Mouse (Mus musculus) limb, embryonic 13.5 days (tissue): ENCODE results near the gene Mical2. TPM values are rescaled to one million over a fixed set of nuclear protein-coding genes. Genes with fewer than 3 reads are reported as not detected.
A peak's percentile ranks its signal among the peaks of the same experiment; 100 is the strongest.

ENCODE experiments used
- ATAC-seq: fragments of 200-750 bp; cut with Nextera tagmentation; 2 replicates; pipeline ENCODE4 v1.8.0; 2017; ENCODE audit warnings: low read depth, moderate number of reproducible peaks, moderate TSS enrichment; ENCODE audit not compliant: low FRiP score
- H3K27ac ChIP-seq: fragments of 300-500 bp; sonication (generic); 2 replicates; pipeline ENCODE4 v1.5.1; 2015; ENCODE audit warnings: inconsistent platforms, mild to moderate bottlenecking, moderate library complexity
- H3K27me3 ChIP-seq: fragments of 300-500 bp; sonication (generic); 2 replicates; pipeline ENCODE4 v1.6.1; 2015; ENCODE audit warnings: mild to moderate bottlenecking, inconsistent platforms
- H3K36me3 ChIP-seq: fragments of 300-500 bp; sonication (generic); 2 replicates; pipeline ENCODE4 v1.6.1; 2015; ENCODE audit warnings: inconsistent platforms, mild to moderate bottlenecking, moderate library complexity
- H3K4me1 ChIP-seq: fragments of 300-500 bp; sonication (generic); 2 replicates; pipeline ENCODE4 v1.6.1; 2015; ENCODE audit warnings: inconsistent platforms
- H3K4me2 ChIP-seq: fragments of 300-500 bp; sonication (generic); replicated peaks from 2 replicates; pipeline ENCODE4 v1.6.1; 2015; ENCODE audit warnings: inconsistent platforms, mild to moderate bottlenecking, moderate library complexity
- H3K4me3 ChIP-seq: fragments of 300-500 bp; sonication (generic); 2 replicates; pipeline ENCODE4 v1.5.1; 2015; ENCODE audit warnings: moderate library complexity, mild to moderate bottlenecking, inconsistent platforms
- H3K9ac ChIP-seq: fragments of 300-500 bp; sonication (generic); 2 replicates; pipeline ENCODE4 v1.6.1; 2015; ENCODE audit warnings: mild to moderate bottlenecking, inconsistent platforms
- H3K9me3 ChIP-seq: fragments of 300-500 bp; sonication (generic); 2 replicates; pipeline ENCODE4 v1.6.1; 2016; ENCODE audit warnings: inconsistent platforms
- WGBS: fragments of 180-500 bp; shearing (Covaris S2); methylation state at CpG from one replicate; pipeline ENCODE4 v1.1.7; 2015; 5-methylcytosine and 5-hydroxymethylcytosine counted together
- polyA plus RNA-seq: library from polyadenylated mRNA; unstranded; fragments of >200 nt; fragmentation: Nextera tagmentation; extraction: Ambion mirVana; gene quantifications from 2 replicates; pipeline ENCODE4 v1.2.1, GENCODE M21; 2015

Mical2 gene
- polyA plus RNA-seq, 1 experiment from 2014 or later = 2.3 TPM

DNA sequence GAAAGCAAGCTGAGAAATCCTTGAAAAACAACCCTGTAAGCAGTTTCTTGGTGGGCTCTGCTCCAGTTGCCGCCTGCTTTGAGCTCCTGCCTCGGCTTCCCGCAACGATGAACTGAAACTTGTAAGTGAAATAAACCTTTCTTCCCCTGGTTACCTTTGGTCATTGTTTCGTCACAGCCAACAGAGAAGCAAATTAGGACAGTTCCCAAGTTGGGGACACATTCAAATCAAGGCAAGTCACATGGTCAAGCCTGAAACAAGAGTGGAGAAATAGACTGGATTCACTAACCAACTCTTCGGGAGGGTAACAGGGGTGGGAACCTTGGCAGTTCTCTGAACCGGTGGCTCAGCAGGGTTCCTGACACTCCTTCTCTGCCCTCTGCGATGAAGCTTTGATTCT lies 28.2 kb upstream of the Mical2 start:
- H3K36me3 ChIP-seq = no peaks in the 10 kb centered on the region
- no peak overlapping the region for H3K9ac ChIP-seq
- H3K4me3 ChIP-seq = no peak overlapping the region
- peaks cover 8% of the 10 kb centered on the region for H3K4me1 ChIP-seq
- no peak overlapping the region for H3K4me2 ChIP-seq
- 66% methylated on average over 8 of the region's 8 CpGs for WGBS
- no peak overlapping the region for H3K27ac ChIP-seq
- ATAC-seq = no peak
- H3K27me3 ChIP-seq = no peaks in the 10 kb centered on the region
- no peaks in the 10 kb centered on the region for H3K9me3 ChIP-seq

DNA sequence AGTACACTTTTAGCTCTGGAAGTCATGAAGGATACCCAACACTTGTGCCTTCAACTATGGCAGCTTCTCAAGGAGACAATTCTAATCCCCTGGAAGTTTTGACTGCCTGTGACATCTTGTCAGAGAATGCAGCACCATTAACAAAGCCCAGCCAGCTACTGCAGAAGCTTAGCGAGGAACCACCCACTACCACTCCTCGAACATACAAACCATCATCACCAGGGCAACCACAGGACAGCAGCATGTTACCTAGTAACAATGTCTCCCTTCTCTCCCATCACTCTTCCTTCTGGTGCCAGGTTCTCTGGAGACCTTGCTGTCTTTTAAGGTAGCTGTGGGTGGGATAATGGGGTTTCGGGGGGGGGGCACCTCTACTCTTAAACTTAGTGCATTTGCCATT lies 26.3 kb upstream of the Mical2 start:
- ATAC-seq = no peak

DNA sequence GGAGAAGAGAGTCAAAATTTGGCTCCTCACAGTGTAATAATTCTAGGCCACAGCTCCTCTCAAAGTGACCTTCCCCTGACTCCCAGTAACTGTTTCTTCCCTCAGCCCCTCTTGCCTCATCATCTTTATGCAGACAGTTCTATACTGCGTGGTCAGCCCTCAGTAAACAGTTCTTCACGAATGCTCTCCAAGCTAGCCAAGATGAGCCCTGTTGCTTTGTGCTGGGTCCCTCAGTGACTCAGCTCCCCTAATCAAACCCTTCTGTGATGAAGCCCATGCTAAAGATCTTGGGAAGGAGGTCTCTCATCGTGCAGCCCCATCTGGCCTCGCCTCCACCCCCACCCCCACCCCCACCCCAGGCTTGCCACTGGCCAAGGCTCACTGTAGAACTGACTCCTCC lies 24.9 kb upstream of the Mical2 start:
- Histone ChIP-seq H3K4me2 (no peak overlapping the region), H3K9ac (no peak overlapping the region), H3K27ac (no peak overlapping the region), H3K4me1 (0 out of 2 replicates have a peak, but pooled peaks cover 7% of the 10 kb centered on the region), H3K36me3 (no peaks in the 10 kb centered on the region), H3K4me3 (no peak overlapping the region), H3K27me3 (no peaks in the 10 kb centered on the region), H3K9me3 (no peaks in the 10 kb centered on the region)
- WGBS = 39% methylated on average over 4 of the region's 4 CpGs
- no peak for ATAC-seq

More for the DNA sequence above, 26.3 kb upstream of the Mical2 start:
- WGBS = 82% methylated on average over 3 of the region's 3 CpGs
- no peaks in the 10 kb centered on the region for H3K9me3 ChIP-seq
- no peak overlapping the region for H3K4me2 ChIP-seq
- 0 out of 2 replicates have a peak, but pooled peaks cover 7% of the 10 kb centered on the region for H3K4me1 ChIP-seq
- H3K27me3 ChIP-seq = no peaks in the 10 kb centered on the region
- H3K27ac ChIP-seq = no peak overlapping the region
- H3K36me3 ChIP-seq = no peaks in the 10 kb centered on the region
- H3K4me3 ChIP-seq = no peak overlapping the region
- H3K9ac ChIP-seq = no peak overlapping the region

DNA sequence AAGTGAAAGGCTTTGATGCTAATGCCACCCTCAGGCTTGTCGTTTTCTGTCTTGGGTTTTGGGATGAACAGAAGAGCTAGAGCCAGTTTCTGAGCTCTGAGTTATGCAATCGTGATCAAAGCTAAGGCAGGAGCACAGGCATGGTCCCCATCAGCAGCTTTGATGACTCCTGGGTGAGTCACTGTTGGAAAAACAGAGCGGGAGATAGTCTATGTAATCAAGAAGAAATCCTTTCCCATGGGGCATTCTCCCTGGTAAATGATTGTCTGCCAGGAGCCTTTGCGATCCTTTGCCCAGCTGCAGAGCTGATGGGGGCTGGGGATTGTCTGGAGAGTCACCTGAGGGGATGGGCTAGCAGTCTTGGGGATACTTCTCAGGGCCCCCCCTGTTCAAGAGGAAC lies 23.5 kb upstream of the Mical2 start:
- no peaks in the 10 kb centered on the region for H3K27me3 ChIP-seq
- H3K4me1 ChIP-seq = 0 out of 2 replicates have a peak, but pooled peaks cover 7% of the 10 kb centered on the region
- no peaks in the 10 kb centered on the region for H3K9me3 ChIP-seq
- no peaks in the 10 kb centered on the region for H3K36me3 ChIP-seq
- H3K4me2 ChIP-seq = no peak overlapping the region
- no peak overlapping the region for H3K27ac ChIP-seq
- ATAC-seq = no peak
- no peak overlapping the region for H3K9ac ChIP-seq
- no peak overlapping the region for H3K4me3 ChIP-seq
- WGBS = 56% methylated on average over 4 of the region's 4 CpGs

DNA sequence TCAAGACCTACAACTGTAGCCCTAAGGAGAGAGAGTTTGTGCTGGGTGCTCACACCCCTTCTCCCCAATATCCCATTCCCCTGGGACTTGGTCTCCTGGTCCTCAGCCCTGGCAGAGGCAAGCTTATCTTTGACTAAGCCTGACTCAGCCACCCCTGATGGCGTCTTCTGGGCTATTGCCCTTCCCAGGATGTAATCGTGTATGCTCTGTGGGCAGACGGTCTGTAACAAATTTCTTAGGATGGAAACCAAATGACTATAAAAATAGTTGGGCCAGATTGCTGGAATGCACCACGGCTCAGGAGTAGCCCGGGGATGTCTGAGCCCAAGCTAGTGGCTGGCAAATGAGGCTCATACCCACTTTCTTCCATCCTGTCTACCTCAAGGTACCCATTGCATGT lies 22.8 kb upstream of the Mical2 start:
- WGBS = 63% methylated on average over 5 of the region's 5 CpGs

DNA sequence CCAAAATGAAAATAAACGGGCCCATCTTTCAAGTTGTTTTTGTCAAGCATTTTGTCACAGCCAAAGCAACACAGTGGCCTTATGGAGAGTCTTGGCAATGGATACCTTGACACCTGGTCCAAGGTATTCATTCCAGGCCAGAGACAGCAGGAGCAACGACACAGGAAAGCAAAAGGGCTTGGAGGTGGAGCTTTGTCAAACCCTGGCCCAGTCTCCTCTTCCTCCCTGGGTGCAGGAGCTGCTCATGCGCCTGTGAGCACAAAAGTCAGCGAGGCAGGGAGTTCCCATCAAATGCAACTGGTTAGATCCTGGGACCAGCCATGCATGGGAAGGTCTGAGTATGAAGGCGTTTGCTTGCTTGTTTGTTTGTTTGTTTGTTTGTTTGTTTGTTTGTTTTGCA lies 21.7 kb upstream of the Mical2 start:
- no peak overlapping the region for H3K9ac ChIP-seq
- no peak overlapping the region for H3K4me3 ChIP-seq
- no peaks in the 10 kb centered on the region for H3K9me3 ChIP-seq
- ATAC-seq = no peak
- H3K4me1 ChIP-seq = peaks cover 14% of the 10 kb centered on the region
- 69% methylated on average over 5 of the region's 5 CpGs for WGBS
- no peaks in the 10 kb centered on the region for H3K36me3 ChIP-seq
- no peaks in the 10 kb centered on the region for H3K27me3 ChIP-seq
- no peak overlapping the region for H3K4me2 ChIP-seq
- H3K27ac ChIP-seq = no peak overlapping the region

More for the DNA sequence above, 22.8 kb upstream of the Mical2 start:
- Histone ChIP-seq H3K36me3 (no peaks in the 10 kb centered on the region), H3K4me3 (no peak overlapping the region), H3K27me3 (no peaks in the 10 kb centered on the region), H3K27ac (no peak overlapping the region), H3K4me2 (no peak overlapping the region), H3K9me3 (no peaks in the 10 kb centered on the region), H3K4me1 (0 out of 2 replicates have a peak, but pooled peaks cover 7% of the 10 kb centered on the region), H3K9ac (no peak overlapping the region)
- no peak for ATAC-seq

DNA sequence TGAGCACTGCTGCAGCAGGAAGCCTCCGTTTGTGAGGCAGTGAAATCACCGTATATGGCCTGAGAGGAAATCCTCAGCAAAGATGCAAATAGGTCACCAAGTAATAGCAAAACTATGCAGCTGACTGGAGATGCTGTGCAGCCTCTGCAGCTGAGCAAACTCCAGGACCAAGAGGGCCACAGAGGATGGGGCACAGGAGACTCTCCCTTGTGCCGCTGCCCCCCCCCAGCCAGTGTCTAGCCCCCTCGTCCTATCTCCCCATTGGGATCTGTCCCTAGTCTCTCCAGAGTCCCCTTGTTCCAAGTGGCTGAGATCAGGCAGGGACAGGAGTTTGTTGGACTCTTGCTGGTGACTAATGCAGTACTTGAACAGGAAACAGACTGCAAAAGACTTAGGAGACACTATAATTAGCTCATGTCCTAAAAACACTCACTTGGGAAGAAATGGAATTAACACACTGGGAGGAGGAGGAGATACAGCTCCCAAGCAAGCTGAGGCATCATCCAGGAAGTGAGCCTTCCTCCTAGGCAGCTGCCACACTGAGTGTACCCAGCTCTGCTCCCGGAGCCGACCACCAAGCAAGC lies 21.2 kb upstream of the Mical2 start:
- no peaks in the 10 kb centered on the region for H3K27me3 ChIP-seq
- H3K4me2 ChIP-seq = no peak overlapping the region
- H3K36me3 ChIP-seq = no peaks in the 10 kb centered on the region
- H3K9ac ChIP-seq = no peak overlapping the region
- H3K4me3 ChIP-seq = no peak overlapping the region
- peaks cover 15% of the 10 kb centered on the region for H3K4me1 ChIP-seq
- no peaks in the 10 kb centered on the region for H3K9me3 ChIP-seq
- WGBS = 62% methylated on average over 6 of the region's 6 CpGs
- ATAC-seq = no peak
- no peak overlapping the region for H3K27ac ChIP-seq

DNA sequence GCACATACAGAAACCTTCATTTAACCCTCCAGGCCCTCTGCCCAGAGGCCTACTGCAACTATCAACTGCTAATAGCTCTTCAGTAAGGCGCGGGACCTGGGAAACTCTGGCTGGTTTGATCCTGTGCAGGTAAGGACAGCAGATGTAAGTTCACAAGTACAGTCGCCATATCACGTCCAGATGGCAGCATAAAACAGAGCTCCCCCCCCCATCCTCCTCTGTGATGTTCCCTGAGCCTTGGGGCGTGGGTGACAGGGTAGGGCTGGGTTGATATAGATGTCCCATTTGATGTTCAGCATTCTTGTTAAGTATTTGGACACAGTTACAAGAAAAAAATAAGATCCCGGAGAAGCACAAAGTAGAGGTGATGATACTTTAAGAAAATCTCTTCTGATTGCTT lies 20.1 kb upstream of the Mical2 start:
- Histone ChIP-seq H3K27me3 (no peaks in the 10 kb centered on the region), H3K4me3 (no peak overlapping the region), H3K4me2 (no peak overlapping the region), H3K9me3 (no peaks in the 10 kb centered on the region), H3K36me3 (no peaks in the 10 kb centered on the region), H3K9ac (no peak overlapping the region), H3K27ac (no peak overlapping the region), H3K4me1 (peaks cover 15% of the 10 kb centered on the region)
- 82% methylated on average over 6 of the region's 6 CpGs for WGBS
- ATAC-seq = no peak

DNA sequence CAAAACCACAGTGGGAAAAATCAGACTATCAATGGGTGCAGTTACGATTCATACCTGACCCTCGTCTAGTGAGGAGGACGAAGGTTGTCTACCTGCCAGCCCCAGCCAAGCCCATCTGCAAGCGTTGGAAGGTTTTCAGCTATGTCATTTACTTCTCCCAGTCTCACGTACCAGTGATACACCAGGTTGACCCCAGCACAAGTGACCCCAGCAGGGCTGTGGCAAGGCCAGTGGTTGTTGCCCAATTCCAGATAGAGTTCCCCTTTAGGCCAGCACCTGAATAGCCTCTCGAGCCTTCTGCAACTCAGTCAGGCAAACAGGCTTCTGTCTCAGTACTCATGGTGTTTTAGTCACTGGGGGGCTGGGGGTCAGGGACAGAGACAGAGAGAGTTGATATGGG lies 17.9 kb upstream of the Mical2 start:
- Histone ChIP-seq H3K36me3 (no peaks in the 10 kb centered on the region), H3K27ac (no peak overlapping the region), H3K4me1 (peaks cover 12% of the 10 kb centered on the region), H3K9ac (no peak overlapping the region), H3K4me3 (no peak overlapping the region), H3K4me2 (no peak overlapping the region), H3K27me3 (no peaks in the 10 kb centered on the region), H3K9me3 (no peaks in the 10 kb centered on the region)
- no peak for ATAC-seq
- WGBS = 95% methylated on average over 6 of the region's 6 CpGs

DNA sequence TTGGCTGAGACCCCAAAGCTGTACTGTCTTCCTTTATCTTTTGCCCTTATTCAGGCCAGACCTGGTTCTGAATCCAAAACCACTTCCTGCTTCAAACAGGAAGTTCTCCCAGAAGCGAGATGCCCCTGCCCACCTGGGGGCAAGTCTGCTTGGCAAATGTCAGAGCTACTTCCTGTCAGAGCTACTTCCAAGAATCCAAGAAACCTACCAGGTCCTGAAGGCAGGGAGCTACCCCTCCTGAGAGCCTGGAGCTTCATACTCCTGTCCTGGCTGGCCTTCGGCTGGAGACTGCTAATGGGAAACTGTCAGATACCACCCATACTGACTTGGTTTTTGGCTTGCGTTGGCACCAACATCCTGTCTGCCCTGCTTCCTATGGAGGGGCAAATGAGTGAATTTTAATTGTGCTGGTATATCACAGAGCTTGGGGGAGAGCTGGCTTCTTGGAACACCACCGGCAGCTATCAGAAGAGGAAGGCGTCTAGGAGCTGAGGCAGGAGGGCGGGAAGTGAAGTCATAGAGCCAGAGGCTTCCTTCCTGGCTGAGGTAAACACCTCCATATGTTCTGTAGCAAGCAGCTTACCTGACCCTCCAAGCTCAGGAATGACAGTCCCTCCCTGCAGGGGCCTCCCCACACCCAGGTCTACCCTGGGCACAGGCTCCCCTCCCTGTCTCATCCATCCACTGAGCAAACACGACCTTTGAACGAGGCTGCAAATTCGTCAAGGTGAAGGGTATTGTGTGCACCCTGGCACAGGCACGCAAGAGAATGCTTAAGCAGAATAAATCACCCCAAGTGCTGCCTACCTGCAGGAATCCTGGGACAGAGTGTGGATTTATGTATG lies 17.1 kb upstream of the Mical2 start:
- H3K9ac ChIP-seq = no peak overlapping the region
- H3K27ac ChIP-seq = no peak overlapping the region
- no peaks in the 10 kb centered on the region for H3K27me3 ChIP-seq
- peaks cover 18% of the 10 kb centered on the region for H3K4me1 ChIP-seq
- no peak overlapping the region for H3K4me2 ChIP-seq
- no peaks in the 10 kb centered on the region for H3K36me3 ChIP-seq
- no peak overlapping the region for H3K4me3 ChIP-seq
- WGBS = 61% methylated on average over 10 of the region's 10 CpGs
- H3K9me3 ChIP-seq = no peaks in the 10 kb centered on the region
- no peak for ATAC-seq

DNA sequence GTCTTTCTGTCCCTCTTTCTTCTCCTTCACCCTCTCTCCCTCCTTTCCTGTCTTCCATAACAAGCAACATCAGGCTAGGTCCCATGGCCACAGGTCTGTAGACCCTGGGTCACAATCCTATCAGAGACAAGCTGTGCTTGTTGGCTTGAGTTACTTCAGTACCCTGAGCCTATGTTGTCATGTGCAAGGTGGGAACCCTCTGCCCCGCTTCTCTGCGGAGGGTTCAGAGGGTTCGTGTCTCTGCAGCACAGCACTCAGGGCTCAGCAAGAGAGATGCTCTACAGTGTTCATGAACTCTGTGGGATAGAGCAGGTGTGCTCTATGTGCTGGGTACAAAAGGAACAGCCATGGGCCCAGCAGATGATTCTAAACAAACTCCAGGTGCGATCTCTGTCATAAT lies 16.0 kb upstream of the Mical2 start:
- Histone ChIP-seq H3K27ac (no peak overlapping the region), H3K4me2 (no peak overlapping the region), H3K4me1 (peaks cover 24% of the 10 kb centered on the region), H3K9ac (no peak overlapping the region), H3K27me3 (no peaks in the 10 kb centered on the region), H3K36me3 (no peaks in the 10 kb centered on the region), H3K9me3 (no peaks in the 10 kb centered on the region), H3K4me3 (no peak overlapping the region)
- WGBS = 90% methylated on average over 4 of the region's 4 CpGs
- ATAC-seq = no peak

DNA sequence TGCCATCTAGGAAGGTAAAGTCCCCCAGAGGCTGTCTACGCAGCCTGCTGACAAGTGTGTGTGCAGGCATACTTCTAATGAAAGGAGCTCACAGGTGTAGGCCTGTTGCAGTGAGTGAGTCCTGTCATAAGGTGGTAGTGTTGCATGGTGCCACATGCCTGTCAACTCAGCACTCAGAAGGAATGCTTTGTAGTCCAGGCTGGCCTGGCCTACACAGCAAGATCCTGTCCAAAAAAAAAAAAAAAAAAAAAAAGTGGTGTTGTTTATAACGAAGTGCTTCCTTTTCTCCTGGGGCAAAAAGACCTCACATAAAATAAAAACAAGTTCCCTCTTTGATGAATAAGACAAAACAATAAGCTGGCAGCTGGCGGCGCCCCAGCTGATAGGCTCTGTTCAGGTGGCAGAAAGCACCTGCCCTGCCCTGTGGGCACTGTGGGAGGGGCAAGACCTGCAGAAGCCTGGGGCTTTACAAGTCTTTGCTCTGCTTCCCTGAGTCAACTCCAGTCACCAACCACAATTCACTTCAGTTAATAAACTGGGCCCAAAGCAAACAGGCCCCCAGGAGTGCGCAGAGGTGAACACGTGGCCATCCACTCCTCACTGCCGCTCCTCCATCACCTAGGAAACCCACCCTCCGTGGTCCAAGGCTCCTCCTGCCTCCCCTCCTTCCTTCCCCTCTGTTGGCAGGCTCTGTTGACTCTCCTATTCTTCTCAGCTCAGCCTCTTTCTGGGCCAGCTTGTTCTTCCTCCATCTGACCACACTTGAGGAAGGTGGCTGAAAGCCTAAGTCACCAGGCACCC lies 12.5 kb upstream of the Mical2 start:
- Histone ChIP-seq H3K27ac (no peak overlapping the region), H3K4me1 (peaks cover 24% of the 10 kb centered on the region), H3K9ac (no peak overlapping the region), H3K4me3 (no peak overlapping the region), H3K36me3 (no peaks in the 10 kb centered on the region), H3K9me3 (no peaks in the 10 kb centered on the region), H3K4me2 (no peak overlapping the region), H3K27me3 (no peaks in the 10 kb centered on the region)
- WGBS = 24% methylated on average over 8 of the region's 8 CpGs
- ATAC-seq = peak; percentile 71; the same call in 1 of the 2 replicates
